Mouse (Mus musculus) embryonic fibroblast, embryonic 13.5 days (primary cell): ENCODE results near the gene Accsl. TPM values are rescaled to one million over a fixed set of nuclear protein-coding genes. Genes with fewer than 3 reads are reported as not detected.

Experiments used
- H3K27ac ChIP-seq: 2 replicates; pipeline ENCODE4 v1.5.1; 2012; ENCODE audit warnings: low read length, control low read depth, inconsistent platforms; ENCODE audit not compliant: insufficient read depth
- H3K4me1 ChIP-seq: 2 replicates; pipeline ENCODE4 v1.6.1; 2011; ENCODE audit warnings: low read length; ENCODE audit not compliant: control insufficient read depth, insufficient read depth
- H3K4me3 ChIP-seq: 2 replicates; pipeline ENCODE4 v1.5.1; 2011; ENCODE audit warnings: mild to moderate bottlenecking, control low read depth, low read length; ENCODE audit not compliant: insufficient read depth
- CTCF ChIP-seq: IDR thresholded peaks from 2 replicates; pipeline ENCODE4 v1.5.1; 2011; ENCODE audit warnings: mild to moderate bottlenecking, control low read depth, low read length, moderate library complexity, borderline replicate concordance; ENCODE audit not compliant: insufficient read depth
- POLR2A ChIP-seq: IDR thresholded peaks from 2 replicates; pipeline ENCODE4 v1.6.1; 2011; ENCODE audit warnings: low read depth, mild to moderate bottlenecking, control low read depth, low read length, moderate library complexity
- polyA plus RNA-seq: library from polyadenylated mRNA; stranded (reverse); fragments of >200 nt; gene quantifications from 2 replicates; pipeline ENCODE4 v1.2.4, GENCODE M21; 2011; ENCODE audit warnings: low read depth; ENCODE audit not compliant: missing spikeins, insufficient read length

The Accsl gene
- polyA plus RNA-seq, 1 experiment = not detected

DNA sequence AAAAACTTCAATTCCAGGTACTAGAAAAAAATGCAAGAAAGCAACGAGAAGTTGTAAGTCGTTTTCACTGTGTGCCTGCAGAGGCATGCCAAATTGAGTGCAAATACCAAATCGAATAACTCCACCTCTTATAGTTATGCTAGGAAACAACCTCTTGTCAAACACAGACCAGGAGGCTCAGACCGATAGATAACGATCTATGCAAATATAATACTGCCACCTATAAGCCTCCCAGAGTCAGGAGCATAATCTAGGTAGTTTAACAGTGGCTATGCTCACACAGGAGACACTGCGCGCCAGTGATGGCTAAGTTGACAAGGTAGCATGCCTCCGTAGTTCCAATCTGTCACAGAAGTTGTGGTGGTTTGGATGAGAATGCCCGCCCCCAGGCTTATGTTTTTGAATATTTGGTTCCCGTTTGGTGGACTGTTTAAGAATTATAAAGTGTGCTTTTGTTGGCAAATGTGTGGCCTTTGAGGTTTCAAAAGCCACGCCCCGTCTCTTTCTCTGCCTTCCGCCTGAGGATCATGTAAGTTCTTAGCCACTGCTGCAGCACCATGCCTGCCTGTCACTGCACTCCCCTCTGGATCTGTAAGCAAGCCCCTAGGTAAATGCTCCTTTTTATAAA is 18.5 kb downstream of the Accsl start:
- no peak overlapping the region for H3K4me3 ChIP-seq
- peaks cover 5% of the 10 kb centered on the region; the same call in 1 of the 2 replicates for H3K4me1 ChIP-seq
- TF ChIP-seq CTCF (no peak), POLR2A (no peak)
- no peak overlapping the region for H3K27ac ChIP-seq

GRCm38 (mm10) chr2:93849505-93850089 is 19.4 kb downstream of the Accsl start, which contains the start of gene Accs:
Gene Accs, minus strand, starts transcription at chr2:93849943.
- H3K27ac ChIP-seq = peak within 1 kb of the TSS; percentile 44

GRCm38 (mm10) chr2:93841349-93841748 is 27.6 kb downstream of the Accsl start:
- no peak overlapping the region for H3K27ac ChIP-seq
- no peaks in the 10 kb centered on the region for H3K4me1 ChIP-seq
- TF ChIP-seq POLR2A (no peak), CTCF (no peak)
- H3K4me3 ChIP-seq = no peak overlapping the region

More at GRCm38 (mm10) chr2:93849505-93850089, 19.4 kb downstream of the Accsl start, which contains the start of gene Accs:
- TF ChIP-seq POLR2A (peak; percentile 70; the same call in 1 of the 2 replicates), CTCF (peak; percentile 61; the same call in 1 of the 2 replicates)
- Histone ChIP-seq H3K4me3 (peak within 1 kb of the TSS; percentile 53), H3K4me1 (peaks cover 5% of the 10 kb centered on the region; the same call in 1 of the 2 replicates)

GRCm38 (mm10) chr2:93840109-93840508 is 28.8 kb downstream of the Accsl start:
- no peak for TF ChIP-seq CTCF
- TF ChIP-seq POLR2A = no peak
- Histone ChIP-seq H3K4me3 (no peak overlapping the region), H3K27ac (no peak overlapping the region), H3K4me1 (no peaks in the 10 kb centered on the region)

- no peak for TF ChIP-seq POLR2A
- TF ChIP-seq CTCF = no peak
Observed at GRCm38 (mm10) chr2:93838931-93839330, 30.0 kb downstream of the Accsl start.

DNA sequence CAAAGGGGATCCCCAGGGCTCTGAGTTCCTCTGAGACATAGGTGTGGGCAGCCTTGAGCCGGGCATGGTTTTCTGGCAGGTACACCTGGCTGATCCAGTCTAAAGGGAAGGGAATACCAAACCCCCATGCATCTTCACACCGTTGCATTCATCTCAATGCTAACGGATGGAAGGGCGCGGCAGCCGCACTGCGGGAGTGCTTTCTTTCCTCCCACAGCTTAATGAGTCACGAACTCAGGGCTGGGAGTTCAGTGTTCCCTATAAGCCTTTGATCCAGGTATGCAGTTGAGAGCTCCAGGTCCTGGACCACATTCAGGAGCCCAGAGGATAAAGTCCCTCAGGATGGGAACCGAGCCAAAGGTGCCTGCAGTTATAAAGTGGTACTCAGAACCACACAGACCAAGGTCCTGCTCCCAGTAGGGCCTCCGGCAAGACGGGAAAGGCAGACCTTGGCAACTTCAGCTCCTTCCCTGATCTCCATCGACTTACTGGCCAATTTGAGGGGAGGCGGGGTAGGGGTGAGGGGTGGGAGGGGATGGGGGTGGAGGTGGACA is 32.6 kb downstream of the Accsl start:
- no peaks in the 10 kb centered on the region for H3K4me1 ChIP-seq
- TF ChIP-seq POLR2A = no peak
- no peak for TF ChIP-seq CTCF
- H3K4me3 ChIP-seq = no peak overlapping the region
- no peak overlapping the region for H3K27ac ChIP-seq

More at GRCm38 (mm10) chr2:93838931-93839330, 30.0 kb downstream of the Accsl start:
- H3K4me1 ChIP-seq = no peaks in the 10 kb centered on the region
- no peak overlapping the region for H3K4me3 ChIP-seq
- H3K27ac ChIP-seq = no peak overlapping the region

GRCm38 (mm10) chr2:93835596-93835995 is 33.4 kb downstream of the Accsl start:
- no peaks in the 10 kb centered on the region for H3K4me1 ChIP-seq
- H3K27ac ChIP-seq = no peak overlapping the region
- no peak overlapping the region for H3K4me3 ChIP-seq
- TF ChIP-seq CTCF (no peak), POLR2A (no peak)

DNA sequence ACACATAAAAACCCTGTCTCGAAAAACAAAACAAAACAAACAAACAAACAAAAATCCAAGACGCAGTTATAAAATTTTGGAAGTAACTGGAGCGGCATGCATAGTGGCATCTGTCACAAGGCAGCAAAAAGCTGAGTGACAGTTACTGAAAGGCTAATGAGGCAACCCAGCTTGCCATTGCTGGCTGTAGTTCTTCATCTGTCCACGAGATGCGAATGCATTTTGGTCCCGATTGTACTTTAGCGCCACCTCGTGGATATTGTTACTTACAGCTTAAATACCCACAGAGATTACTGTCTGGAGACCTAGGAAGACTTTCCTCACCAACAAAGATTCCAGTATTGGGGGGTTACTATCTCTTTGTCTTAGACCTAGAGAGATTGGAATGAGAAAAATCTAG is 45.4 kb downstream of the Accsl start:
- H3K27ac ChIP-seq = no peak overlapping the region
- no peaks in the 10 kb centered on the region for H3K4me1 ChIP-seq
- H3K4me3 ChIP-seq = no peak overlapping the region
- TF ChIP-seq CTCF (peak; percentile 57; the same call in 1 of the 2 replicates), POLR2A (no peak)

- Histone ChIP-seq H3K4me1 (no peaks in the 10 kb centered on the region), H3K27ac (no peak within 1 kb of the TSS), H3K4me3 (peak within 1 kb of the TSS; percentile 88)
- TF ChIP-seq CTCF = peak; percentile 99
- peak; percentile 79 for TF ChIP-seq POLR2A
Observed at GRCm38 (mm10) chr2:93822045-93822749, 46.8 kb downstream of the Accsl start, which contains the start of gene Ext2. Gene Ext2, minus strand, starts transcription at chr2:93822568.
